In genomic region chr10:70132714-70133113, GRCm38 (mm10) we compare ENCODE assay signal across 14 mouse cellular contexts. TPM values are rescaled to one million over a fixed set of nuclear protein-coding genes. Genes with fewer than 3 reads are reported as not detected.
DNase-seq lines count a peak whose midpoint lies in the region; ATAC-seq and TF ChIP-seq lines count a peak whose summit lies in the region.
"Had no signal": no experiment of that assay in that cellular context is flagged by ENCODE, and none has a peak within 500 bp of the region (broad histone marks: within the 10 kb centered on the region; RNA-seq: fewer than 3 reads in every experiment).

No protein-coding gene starts in this region.

- WGBS in lung, embryonic 15.5 days, result 33% methylated on average over 6 of the region's 6 CpGs
- WGBS in liver, embryonic 13.5 days (ENCODE audit: insufficient replicate concordance), result 51% methylated on average over 6 of the region's 6 CpGs
- 47% methylated on average over 6 of the region's 6 CpGs for WGBS in stomach, postnatal 0 days

- H3K9ac ChIP-seq in lung, embryonic 15.5 days, result no peak overlapping the region
- peak overlapping the region; percentile 55 for H3K9ac ChIP-seq in liver, embryonic 13.5 days
- H3K9ac ChIP-seq in stomach, postnatal 0 days (ENCODE audit: low read length), result no peak overlapping the region
- H3K9ac ChIP-seq: limb, embryonic 15.5 days had no signal

- H3K9me3 ChIP-seq in lung, embryonic 15.5 days, result no peaks in the 10 kb centered on the region
- no peaks in the 10 kb centered on the region for H3K9me3 ChIP-seq in liver, embryonic 13.5 days (replicated peaks)
- H3K9me3 ChIP-seq in stomach, postnatal 0 days (ENCODE audit: control insufficient read depth, low read length), result no peaks in the 10 kb centered on the region
- H3K9me3 ChIP-seq: limb, embryonic 15.5 days had no signal

- no peaks in the 10 kb centered on the region for H3K36me3 ChIP-seq in lung, embryonic 15.5 days
- H3K36me3 ChIP-seq in liver, embryonic 13.5 days, result no peaks in the 10 kb centered on the region
- H3K36me3 ChIP-seq in stomach, postnatal 0 days (ENCODE audit: control insufficient read depth, insufficient read depth, low read length), result no peaks in the 10 kb centered on the region; the same call in 1 of the 2 replicates

- H3K4me2 ChIP-seq in lung, embryonic 15.5 days, result no peak overlapping the region
- peak overlapping the region; percentile 47 for H3K4me2 ChIP-seq in liver, embryonic 13.5 days
- no peak overlapping the region for H3K4me2 ChIP-seq in stomach, postnatal 0 days (replicated peaks; ENCODE audit: low read depth)
- H3K4me2 ChIP-seq: limb, embryonic 15.5 days had no signal

- TF ChIP-seq CTCF in gastrocnemius, adult 2 months (IDR thresholded peaks at IDR 0.05), result no peak
- TF ChIP-seq CTCF in stomach, postnatal 0 days (IDR thresholded peaks at IDR 0.05; ENCODE audit: low read depth), result no peak

- no peak for DNase-seq in gastrocnemius, adult 2 months
- no peak for DNase-seq in gastrocnemius, postnatal 10 days
- no peak for DNase-seq in lung, postnatal 14 days
- DNase-seq in liver, embryonic 13.5 days, result no peak
- DNase-seq in stomach, postnatal 0 days (ENCODE audit: low spot score), result no peak
- DNase-seq in kidney, adult 9 months, result no peak
- DNase-seq: kidney, postnatal 4 days; midbrain, embryonic 14.5 days had no signal

- peak overlapping the region; percentile 46; the same call in 1 of the 2 replicates for H3K27ac ChIP-seq in gastrocnemius, adult 2 months
- peak overlapping the region; percentile 37; the same call in 1 of the 2 replicates for H3K27ac ChIP-seq in lung, embryonic 15.5 days
- H3K27ac ChIP-seq in liver, embryonic 13.5 days, result peak overlapping the region; percentile 85
- peak overlapping the region; percentile 26; the same call in 1 of the 2 replicates for H3K27ac ChIP-seq in stomach, postnatal 0 days (replicated peaks)
- H3K27ac ChIP-seq: left cerebral cortex, adult 2 months; limb, embryonic 15.5 days had no signal

- H3K4me3 ChIP-seq in gastrocnemius, adult 2 months, result no peak overlapping the region
- no peak overlapping the region for H3K4me3 ChIP-seq in lung, embryonic 15.5 days
- no peak overlapping the region for H3K4me3 ChIP-seq in liver, embryonic 13.5 days (replicated peaks)
- H3K4me3 ChIP-seq in stomach, postnatal 0 days (ENCODE audit: low read depth, low read length), result no peak overlapping the region
- H3K4me3 ChIP-seq: left cerebral cortex, adult 2 months; limb, embryonic 15.5 days had no signal

- H3K27me3 ChIP-seq in lung, embryonic 15.5 days, result no peaks in the 10 kb centered on the region
- no peaks in the 10 kb centered on the region for H3K27me3 ChIP-seq in liver, embryonic 13.5 days
- no peaks in the 10 kb centered on the region for H3K27me3 ChIP-seq in stomach, postnatal 0 days (ENCODE audit: control insufficient read depth, insufficient read depth, low read length)
- H3K27me3 ChIP-seq: limb, embryonic 15.5 days had no signal

- intact Hi-C loops in gastrocnemius, adult 2 months (cut with DNase I), result no loop called here

- no peak for TF ChIP-seq EP300 in stomach, postnatal 0 days (optimal IDR thresholded peaks at IDR 0.05)

- peak; percentile 20; the same call in 1 of the 2 replicates for ATAC-seq in lung, embryonic 15.5 days (ENCODE audit: borderline replicate concordance, extremely low read depth, low FRiP score, low TSS enrichment)
- ATAC-seq in liver, embryonic 13.5 days (ENCODE audit: low read depth), result no peak; the same call in 1 of the 2 replicates
- ATAC-seq in stomach, postnatal 0 days (ENCODE audit: low FRiP score, low TSS enrichment), result 0 out of 2 replicates have a peak, but pooled peaks have one; percentile 16
- no peak for ATAC-seq in CD4-positive, CD25-positive, alpha-beta regulatory T cell, adult 4 months
- ATAC-seq: forebrain, embryonic 14.5 days; inflammation-experienced regulatory T-cells, adult 6 months had no signal

- H3K4me1 ChIP-seq in lung, embryonic 15.5 days, result peaks cover 27% of the 10 kb centered on the region
- H3K4me1 ChIP-seq in liver, embryonic 13.5 days (replicated peaks), result peaks cover 77% of the 10 kb centered on the region
- H3K4me1 ChIP-seq in stomach, postnatal 0 days (replicated peaks; ENCODE audit: control insufficient read depth, insufficient read depth), result peaks cover 8% of the 10 kb centered on the region

RNA-seq across cellular contexts. Expression of gene Ccdc6, which starts 35.8 kb away (rescaled TPM):
- total RNA-seq in gastrocnemius, adult 2 months (2021), result 100 to 1,000 TPM in 1 of 2 experiments, 10 to 100 TPM in 1; 94.2 to 115 TPM
- 10 to 100 TPM; 77.2 to 80.5 TPM for total RNA-seq in gastrocnemius, postnatal 10 days (2021)
- polyA plus RNA-seq in lung, embryonic 15.5 days (2015; fragmentation: Nextera tagmentation; extraction: Ambion mirVana), result 14.3 and 15.0 TPM in 2 replicates
- polyA plus RNA-seq in liver, embryonic 13.5 days (2015; fragmentation: Nextera tagmentation; extraction: Ambion mirVana), result 8.9 and 9.8 TPM in 2 replicates
- polyA plus RNA-seq in stomach, postnatal 0 days (2015; fragmentation: Nextera tagmentation; extraction: Ambion mirVana), result 9.4 and 10.0 TPM in 2 replicates
- polyA plus RNA-seq in CD4-positive, CD25-positive, alpha-beta regulatory T cell, adult 4 months (2017; shearing (Covaris generic)), result 10 to 100 TPM; 28.7 to 30.9 TPM

Comparison
In these comparisons a context has a peak if more than half of its experiments do, and no peak if none do; other contexts are left out.
1. H3K27ac ChIP-seq: peak in every context shown above with its lines; median percentile 85 in liver, embryonic 13.5 days; 46 in gastrocnemius, adult 2 months; 37 in lung, embryonic 15.5 days; 26 in stomach, postnatal 0 days.
2. ATAC-seq: peak in lung, embryonic 15.5 days (single experiment) and stomach, postnatal 0 days (single experiment); none in liver, embryonic 13.5 days (single experiment) and CD4-positive, CD25-positive, alpha-beta regulatory T cell, adult 4 months (single experiment).